ENCODE assay signal across 20 mouse cellular contexts in genomic region chr7:19441448-19442091, GRCm38 (mm10). TPM values are rescaled to one million over a fixed set of nuclear protein-coding genes. Genes with fewer than 3 reads are reported as not detected.
DNase-seq lines count a peak whose midpoint lies in the region; ATAC-seq and TF ChIP-seq lines count a peak whose summit lies in the region.
"Had no signal": no experiment of that assay in that cellular context is flagged by ENCODE, and none has a peak within 500 bp of the region (broad histone marks: within the 10 kb centered on the region; RNA-seq: fewer than 3 reads in every experiment).

No protein-coding gene starts in this region.

- ATAC-seq in heart, embryonic 12.5 days (ENCODE audit: insufficient number of reproducible peaks, low FRiP score), result peak; percentile 63
- ATAC-seq: forebrain, postnatal 0 days; Patski had no signal

- peaks cover 90% of the 10 kb centered on the region for H3K36me3 ChIP-seq in heart, embryonic 12.5 days
- H3K36me3 ChIP-seq in heart, adult 2 months (ENCODE audit: control insufficient read depth, insufficient read depth, low read length), result no peaks in the 10 kb centered on the region; the same call in 1 of the 2 replicates
- no peaks in the 10 kb centered on the region for H3K36me3 ChIP-seq in kidney, adult 2 months (ENCODE audit: control insufficient read depth, insufficient read depth, low read length)

- no peak for DNase-seq in heart, adult 2 months
- peak; percentile 74 for DNase-seq in kidney, adult 2 months
- no peak for DNase-seq in kidney, postnatal 14 days
- DNase-seq in kidney, postnatal 36 days, result peak; percentile 60 to 65
- DNase-seq in lung, postnatal 10 days, result peak; percentile 48
- no peak for DNase-seq in neural tube, embryonic 10.5 days (ENCODE audit: extremely low spot score, low spot score)
- no peak for DNase-seq in left cerebral cortex, adult 18-20 months (ENCODE audit: low spot score in 2 of 2)
- DNase-seq: cerebellum, adult 11-12 months; cerebellum, postnatal 36 days; forebrain, postnatal 0 days; gastrocnemius, postnatal 10 days; right cerebral cortex, postnatal 25 days had no signal

- H3K4me2 ChIP-seq in heart, embryonic 12.5 days, result no peak overlapping the region
- H3K4me2 ChIP-seq: heart, embryonic 11.5 days; hindbrain, embryonic 15.5 days; limb, embryonic 13.5 days; neural tube, embryonic 12.5 days had no signal

- no peak for TF ChIP-seq POLR2A in heart, adult 2 months (IDR thresholded peaks at IDR 0.05; ENCODE audit: insufficient read depth, low read depth, low read length)
- no peak for TF ChIP-seq POLR2A in kidney, adult 2 months (IDR thresholded peaks at IDR 0.05; ENCODE audit: low read depth, low read length)

- no peak overlapping the region for H3K9ac ChIP-seq in heart, embryonic 12.5 days
- H3K9ac ChIP-seq in heart, adult 2 months (ENCODE audit: low read depth, low read length), result no peak overlapping the region
- H3K9ac ChIP-seq: forebrain, postnatal 0 days; hindbrain, embryonic 15.5 days; limb, embryonic 13.5 days; neural tube, embryonic 12.5 days had no signal

- H3K4me3 ChIP-seq in heart, embryonic 12.5 days, result no peak overlapping the region
- H3K4me3 ChIP-seq in heart, adult 2 months, result no peak overlapping the region
- H3K4me3 ChIP-seq in kidney, adult 2 months (ENCODE audit: insufficient read depth, low read depth, low read length), result no peak overlapping the region
- H3K4me3 ChIP-seq: hindbrain, embryonic 15.5 days; left cerebral cortex, adult 2 months; limb, embryonic 13.5 days; neural tube, embryonic 12.5 days had no signal

- no peak for TF ChIP-seq EP300 in heart, adult 2 months (IDR thresholded peaks at IDR 0.05; ENCODE audit: insufficient read depth, low read depth, low read length)

- no peaks in the 10 kb centered on the region for H3K27me3 ChIP-seq in heart, embryonic 12.5 days (replicated peaks)
- no peaks in the 10 kb centered on the region for H3K27me3 ChIP-seq in heart, adult 2 months (ENCODE audit: control insufficient read depth, insufficient read depth, low read length)
- no peaks in the 10 kb centered on the region for H3K27me3 ChIP-seq in kidney, adult 2 months (replicated peaks; ENCODE audit: control insufficient read depth, insufficient read depth, low read length)
- H3K27me3 ChIP-seq: hindbrain, embryonic 15.5 days; limb, embryonic 13.5 days; neural tube, embryonic 12.5 days; Patski had no signal

- H3K9me3 ChIP-seq in heart, embryonic 12.5 days (replicated peaks), result no peaks in the 10 kb centered on the region
- H3K9me3 ChIP-seq: hindbrain, embryonic 15.5 days; limb, embryonic 13.5 days; neural tube, embryonic 12.5 days had no signal

- 0 out of 2 replicates have a peak, but pooled peaks cover 9% of the 10 kb centered on the region for H3K4me1 ChIP-seq in heart, embryonic 12.5 days (replicated peaks)
- H3K4me1 ChIP-seq in heart, adult 2 months (ENCODE audit: control insufficient read depth, insufficient read depth, low read length), result peaks cover 2% of the 10 kb centered on the region; the same call in 1 of the 2 replicates
- H3K4me1 ChIP-seq in kidney, adult 2 months (ENCODE audit: control insufficient read depth, insufficient read depth, low read length), result peaks cover 7% of the 10 kb centered on the region
- H3K4me1 ChIP-seq: hindbrain, embryonic 15.5 days; limb, embryonic 13.5 days; neural tube, embryonic 12.5 days had no signal

- peak overlapping the region; percentile 39 for H3K27ac ChIP-seq in heart, embryonic 12.5 days (ENCODE audit: poor library complexity, severe bottlenecking)
- no peak overlapping the region for H3K27ac ChIP-seq in heart, adult 2 months
- no peak overlapping the region for H3K27ac ChIP-seq in kidney, adult 2 months (ENCODE audit: insufficient read depth, low read depth, low read length)
- H3K27ac ChIP-seq: hindbrain, embryonic 15.5 days; left cerebral cortex, adult 2 months; limb, embryonic 13.5 days; neural tube, embryonic 12.5 days had no signal

- intact Hi-C loops in heart, adult 2 months (cut with DNase I), result no loop called here

- H3K79me2 ChIP-seq in heart, adult 2 months (replicated peaks; ENCODE audit: control insufficient read depth, insufficient read depth, low read length), result no peaks in the 10 kb centered on the region

- TF ChIP-seq CTCF in heart, adult 2 months (IDR thresholded peaks at IDR 0.05), result no peak
- no peak for TF ChIP-seq CTCF in kidney, adult 2 months (conservative IDR thresholded peaks at IDR 0.05; ENCODE audit: insufficient read depth, insufficient read length, low read depth, low read length)

- 55% methylated on average over 9 of the region's 9 CpGs for WGBS in heart, embryonic 12.5 days
- WGBS in heart, adult 2 months, result 42% methylated on average over 9 of the region's 9 CpGs
- 64% methylated on average over 9 of the region's 9 CpGs for whole genome bisulfite sequencing in kidney, adult 2 months

RNA-seq across cellular contexts. Expression of gene Mark4, which starts 17.1 kb away (rescaled TPM):
- polyA plus RNA-seq in heart, embryonic 12.5 days (2016; fragmentation: Nextera tagmentation; extraction: Ambion mirVana), result 11.4 and 11.7 TPM in 2 replicates
- 10 to 100 TPM; 22.4 to 27.2 TPM for total RNA-seq in heart, adult 2 months (2021)
- polyA plus RNA-seq in heart, adult 2 months (2012; rRNA removed), result 11.1 and 11.8 TPM in 2 replicates
- 16.1 and 18.2 TPM in 2 replicates for polyA plus RNA-seq in kidney, adult 2 months (2012; rRNA removed)
- 10 to 100 TPM; 69.7 to 74.5 TPM for total RNA-seq in left cerebral cortex, adult 18-20 months (2021)

RNA-seq across cellular contexts. Expression of gene Exoc3l2, which starts 21.6 kb away (rescaled TPM):
- 2.9 and 3.1 TPM in 2 replicates for polyA plus RNA-seq in heart, embryonic 12.5 days (2016; fragmentation: Nextera tagmentation; extraction: Ambion mirVana)
- total RNA-seq in heart, adult 2 months (2021), result 1 to 10 TPM in 1 of 2 experiments, under 1 TPM in 1; 0.80 to 1.2 TPM
- 1.5 and 1.7 TPM in 2 replicates for polyA plus RNA-seq in heart, adult 2 months (2012; rRNA removed)
- 41.6 and 46.6 TPM in 2 replicates for polyA plus RNA-seq in kidney, adult 2 months (2012; rRNA removed)
- under 1 TPM; 0.40 to 0.74 TPM for total RNA-seq in left cerebral cortex, adult 18-20 months (2021)
- polyA plus RNA-seq: Patski had no signal

RNA-seq across cellular contexts. Expression of gene Ckm, which starts 37.0 kb away (rescaled TPM):
- polyA plus RNA-seq in heart, embryonic 12.5 days (2016; fragmentation: Nextera tagmentation; extraction: Ambion mirVana), result 60.6 and 62.3 TPM in 2 replicates
- 1,000 to 10,000 TPM; 3,482 to 3,985 TPM for total RNA-seq in heart, adult 2 months (2021)
- polyA plus RNA-seq in heart, adult 2 months (2012; rRNA removed), result 7,008 and 7,255 TPM in 2 replicates
- 2.0 and 420 TPM in 2 replicates for polyA plus RNA-seq in kidney, adult 2 months (2012; rRNA removed)
- under 1 TPM in 1 of 2 experiments, not detected in 1; 0.19 TPM for total RNA-seq in left cerebral cortex, adult 18-20 months (2021)
- total RNA-seq: left cerebral cortex, adult 2 months had no signal
- polyA plus RNA-seq: forebrain, postnatal 0 days; Patski had no signal

RNA-seq across cellular contexts. Expression of gene Klc3, which starts 37.7 kb away (rescaled TPM):
- 4.2 and 4.6 TPM in 2 replicates for polyA plus RNA-seq in heart, embryonic 12.5 days (2016; fragmentation: Nextera tagmentation; extraction: Ambion mirVana)
- total RNA-seq in heart, adult 2 months (2021), result under 1 TPM; 0.21 to 0.25 TPM
- polyA plus RNA-seq in heart, adult 2 months (2012; rRNA removed), result 0.29 and 0.59 TPM in 2 replicates
- polyA plus RNA-seq in kidney, adult 2 months (2012; rRNA removed), result 3.7 and 5.0 TPM in 2 replicates
- 1 to 10 TPM; 3.5 to 4.3 TPM for total RNA-seq in left cerebral cortex, adult 18-20 months (2021)
- total RNA-seq: megakaryocyte progenitor cell, adult 5-6 weeks had no signal

RNA-seq across cellular contexts. Expression of gene Ercc2, which starts 59.8 kb away (rescaled TPM):
- polyA plus RNA-seq in heart, embryonic 12.5 days (2016; fragmentation: Nextera tagmentation; extraction: Ambion mirVana), result 15.9 and 17.5 TPM in 2 replicates
- total RNA-seq in heart, adult 2 months (2021), result 10 to 100 TPM; 10.9 to 11.6 TPM
- polyA plus RNA-seq in heart, adult 2 months (2012; rRNA removed), result 22.6 and 24.8 TPM in 2 replicates
- polyA plus RNA-seq in kidney, adult 2 months (2012; rRNA removed), result 32.4 and 39.9 TPM in 2 replicates
- total RNA-seq in left cerebral cortex, adult 18-20 months (2021), result 10 to 100 TPM; 32.2 to 36.4 TPM

Comparison
In these comparisons a context has a peak if more than half of its experiments do, and no peak if none do; other contexts are left out.
1. DNase-seq: peak in kidney, adult 2 months (single experiment), kidney, postnatal 36 days (2 of 2) and lung, postnatal 10 days (single experiment); none in heart, adult 2 months (0 of 2), kidney, postnatal 14 days (single experiment), neural tube, embryonic 10.5 days (single experiment) and left cerebral cortex, adult 18-20 months (0 of 2).
2. RNA of gene Ckm, which starts 37.0 kb away (polyA plus RNA-seq): 7,008 to 7,255 TPM in heart, adult 2 months; 2.0 to 420 TPM in kidney, adult 2 months and 60.6 to 62.3 TPM in heart, embryonic 12.5 days; every median in the first group is over 10 times any median in the second.
3. RNA of gene Exoc3l2, which starts 21.6 kb away (polyA plus RNA-seq): 41.6 to 46.6 TPM in kidney, adult 2 months; 2.9 to 3.1 TPM in heart, embryonic 12.5 days and 1.5 to 1.7 TPM in heart, adult 2 months; every median in the first group is over 10 times any median in the second.